Mouse (Mus musculus) kidney, adult 2 months (tissue): ENCODE data around the gene 2810459M11Rik.

ENCODE experiments used
- CTCF ChIP-seq: fragments of 200-500 bp; conservative IDR thresholded peaks from 2 replicates; pipeline ENCODE4 v1.5.1; 2011; ENCODE audit warnings: low read depth, mild to moderate bottlenecking, control low read depth, low read length, moderate library complexity, mixed read lengths; ENCODE audit not compliant: insufficient read depth, insufficient read length
- POLR2A ChIP-seq: fragments of 200-500 bp; IDR thresholded peaks from one replicate; pipeline ENCODE4 v1.6.1; 2011; ENCODE audit warnings: low read depth, low read length, control low read depth

DNA sequence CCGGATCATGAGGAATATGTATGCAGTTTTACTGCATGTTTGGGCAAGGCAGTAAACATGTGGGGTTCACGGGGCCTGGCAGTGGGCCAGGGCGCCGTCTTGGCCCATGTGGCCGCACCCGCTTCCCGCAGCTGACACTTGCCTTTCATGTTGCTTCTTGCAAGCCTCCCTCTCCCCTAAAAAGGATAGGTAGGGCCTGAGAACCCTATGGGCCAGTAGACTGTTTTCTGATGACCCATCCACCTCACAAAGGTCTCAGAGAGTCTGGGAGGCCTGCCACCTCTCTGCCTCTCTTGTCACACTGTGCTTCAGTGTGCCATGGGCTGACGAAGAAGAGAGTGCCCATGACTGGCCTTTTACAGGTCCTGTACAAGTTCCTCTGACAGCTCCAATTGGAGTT is 29.1 kb upstream of the 2810459M11Rik start, which contains the start of gene Spata3:
- no peak for TF ChIP-seq POLR2A
- no peak for TF ChIP-seq CTCF
